Mouse (Mus musculus): ENCODE measurements around the gene Hlx. TPM values are rescaled to one million over a fixed set of nuclear protein-coding genes. Genes with fewer than 3 reads are reported as not detected.

The Hlx gene
- total RNA-seq, 2 experiments from 2014 or later: 6.8 to 6.9 TPM

GRCm38 (mm10) chr1:184716117-184716516, 16.3 kb downstream of the Hlx start:
- no peak for DNase-seq

- DNase-seq: no peak
Measured at GRCm38 (mm10) chr1:184715693-184716092, 16.7 kb downstream of the Hlx start.

DNA sequence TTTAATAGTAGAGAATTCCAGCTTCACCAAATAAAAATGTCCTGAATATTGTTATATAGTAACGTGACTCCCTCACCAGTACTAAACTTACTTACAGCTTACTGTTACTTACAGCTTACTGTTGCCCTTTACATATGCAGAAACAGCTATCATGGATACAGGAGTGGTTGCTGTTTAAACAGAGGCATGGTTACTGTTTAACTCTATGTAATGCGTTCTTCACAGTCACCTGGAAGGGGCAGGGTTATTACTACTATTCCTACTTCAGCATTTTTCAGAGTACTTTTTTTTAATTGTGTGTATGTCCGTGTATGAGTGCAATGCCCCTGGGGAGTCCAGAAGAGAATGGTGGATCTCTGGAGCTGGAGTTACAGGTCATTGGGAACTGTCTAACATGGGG, 17.9 kb downstream of the Hlx start:
- DNase-seq: no peak

DNA sequence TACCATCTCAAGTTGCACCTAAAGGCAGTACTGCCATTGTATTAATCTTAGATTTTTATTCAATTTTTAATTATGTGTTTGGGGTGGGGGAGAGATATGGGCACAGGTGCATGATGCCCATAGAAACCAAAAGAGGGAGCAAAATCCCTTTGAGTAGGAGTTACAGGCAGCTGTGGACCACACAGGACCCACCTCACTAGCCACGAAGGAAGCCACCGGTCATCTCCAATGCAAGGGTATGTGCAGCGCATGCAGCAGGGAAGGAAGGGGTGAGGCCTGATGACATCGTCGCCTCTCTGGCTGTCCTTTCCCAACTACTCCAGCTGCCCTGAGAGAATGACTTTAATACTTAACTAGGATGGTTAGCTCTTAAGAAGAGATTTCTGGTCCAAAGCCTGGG, 18.7 kb downstream of the Hlx start:
- DNase-seq: no peak

GRCm38 (mm10) chr1:184707532-184708248, 24.7 kb downstream of the Hlx start:
- DNase-seq: peak in 1 of 2 experiments; percentile 13

DNA sequence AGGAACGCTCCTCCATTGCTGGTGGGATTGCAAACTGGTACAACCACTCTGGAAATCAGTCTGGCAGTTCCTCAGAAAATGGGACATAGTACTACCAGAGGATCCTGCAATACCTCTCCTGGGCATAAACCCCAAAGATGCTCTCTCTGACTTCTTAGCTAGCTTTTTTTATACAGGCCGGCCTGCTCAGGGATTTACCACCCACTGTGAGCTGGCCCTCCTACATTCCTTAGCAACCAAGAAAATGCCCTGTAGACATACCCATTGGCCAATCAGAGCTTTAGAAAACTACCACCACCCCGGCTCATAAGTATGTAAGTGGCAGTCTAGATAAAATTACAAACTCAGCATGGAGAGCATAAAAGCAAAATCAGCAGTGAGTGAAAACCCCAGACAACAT, 27.5 kb downstream of the Hlx start:
- no peak for DNase-seq

DNA sequence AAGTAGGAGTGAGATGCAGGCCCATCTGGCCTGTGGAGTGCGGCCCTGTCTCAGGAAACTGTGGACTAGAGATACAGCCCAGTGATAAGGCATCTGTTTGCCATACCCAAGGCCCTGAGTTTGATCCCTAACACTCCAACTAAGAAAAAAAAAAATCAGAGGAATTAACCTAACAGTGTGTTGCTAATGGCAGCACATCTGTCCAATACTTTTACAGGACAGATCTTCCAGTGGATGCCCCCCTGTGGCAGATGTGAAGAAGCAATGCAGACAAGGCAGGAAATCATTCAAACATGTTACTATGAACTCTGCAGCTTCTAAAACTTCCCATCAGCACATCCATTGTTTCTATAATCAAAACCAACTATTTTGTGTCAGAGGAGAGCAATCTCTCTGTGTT, 33.1 kb downstream of the Hlx start:
- DNase-seq: peak in 1 of 2 experiments; percentile 18

- no peak for DNase-seq
Measured at GRCm38 (mm10) chr1:184695451-184695850, 37.0 kb downstream of the Hlx start.

- no peak for DNase-seq
Measured at GRCm38 (mm10) chr1:184692204-184692904, 40.1 kb downstream of the Hlx start.

- no peak for DNase-seq
Measured at GRCm38 (mm10) chr1:184691240-184691639, 41.2 kb downstream of the Hlx start.

GRCm38 (mm10) chr1:184688026-184688425, 44.4 kb downstream of the Hlx start:
- DNase-seq: no peak

DNA sequence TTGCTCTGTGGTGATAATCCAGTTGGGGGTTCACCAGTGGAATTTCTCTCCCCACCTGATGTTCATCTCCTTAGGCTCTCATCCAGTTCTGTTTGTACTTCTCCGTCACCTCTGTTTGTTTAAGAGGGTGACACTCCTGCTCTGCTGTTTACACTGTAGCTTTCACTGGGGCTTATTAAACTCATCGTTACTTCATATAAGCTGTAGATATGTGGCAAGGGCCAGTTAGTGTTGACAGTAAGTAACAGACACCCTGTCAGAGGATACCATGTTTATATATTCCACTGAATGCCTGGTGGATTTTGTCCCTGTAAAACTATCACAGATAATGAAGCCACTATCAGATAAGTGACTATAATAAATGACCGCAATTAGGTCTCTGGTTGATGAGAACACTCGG, 44.9 kb downstream of the Hlx start:
- DNase-seq: no peak

- DNase-seq: no peak
Measured at GRCm38 (mm10) chr1:184683541-184683940, 48.9 kb downstream of the Hlx start.

DNA sequence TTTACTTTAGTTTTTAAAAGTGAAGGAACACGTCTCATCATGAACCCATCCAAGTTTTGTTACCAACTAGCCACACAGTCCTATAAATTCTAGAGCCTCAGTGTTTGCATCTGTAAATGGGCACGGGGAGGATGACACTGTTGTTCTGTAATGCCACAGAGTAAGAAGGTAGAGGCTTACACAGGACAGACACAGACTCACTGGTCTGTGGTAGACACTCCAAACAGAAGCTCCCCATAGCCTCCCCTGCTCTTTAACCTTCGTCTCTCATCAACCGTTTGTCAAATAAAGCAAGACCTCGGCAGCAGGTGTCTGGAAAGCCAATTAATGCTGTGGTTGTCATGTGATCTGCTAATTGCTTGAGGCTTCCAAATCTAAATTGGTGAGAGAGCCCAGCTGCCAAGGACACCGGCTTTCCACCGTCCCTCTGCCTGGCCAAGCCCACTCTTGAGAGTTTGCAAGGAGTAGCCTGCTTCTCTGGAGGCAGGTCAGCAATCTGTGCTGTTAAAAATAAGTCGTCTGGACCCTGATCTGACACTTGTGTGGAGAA, 52.9 kb downstream of the Hlx start:
- no peak for DNase-seq

- DNase-seq: peak in 1 of 2 experiments; percentile 23
Measured at GRCm38 (mm10) chr1:184677641-184678040, 54.8 kb downstream of the Hlx start.

Other genes starting within 250 kb of the Hlx start
- under 1 TPM in 1 of 2 experiments, not detected in 1; 0.21 TPM for gene Marc1, start 78.7 kb upstream of the Hlx start, total RNA-seq (2021)
- gene Marc2, start 113.8 kb upstream of the Hlx start, total RNA-seq (2021): 100 to 1,000 TPM; 137 to 145 TPM
- gene C130074G19Rik, start 150.6 kb upstream of the Hlx start, total RNA-seq (2021): 10 to 100 TPM; 13.9 to 15.4 TPM

All from heart, adult 18-20 months (tissue).